Mouse (Mus musculus) cerebral cortex, adult 2 months (tissue): ENCODE data around the gene Mast1.

Source experiments
- WGBS: fragments of 180-500 bp; shearing (Covaris S2); methylation state at CpG from one replicate; pipeline ENCODE4 v1.1.7; 2018; 5-methylcytosine and 5-hydroxymethylcytosine counted together

Gene Mast1

DNA sequence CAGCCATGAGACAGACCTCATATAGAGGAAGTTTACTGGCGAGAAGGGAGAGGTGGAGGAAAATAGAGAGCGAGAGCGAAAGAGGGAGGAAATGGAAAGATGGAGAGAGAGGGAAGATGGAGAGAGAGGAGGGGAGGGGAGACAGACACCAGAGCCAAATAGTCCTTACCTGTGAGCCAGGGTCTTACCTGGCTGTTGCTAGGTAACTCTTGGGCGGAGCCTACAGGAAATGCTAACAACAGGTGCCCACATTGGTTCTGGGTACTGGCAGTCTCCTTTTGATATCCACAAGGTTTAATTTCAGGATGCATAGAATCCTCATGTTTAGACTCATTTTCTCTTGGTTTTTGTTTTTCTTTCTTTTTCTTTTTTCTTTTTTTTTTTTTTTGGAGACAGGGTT is 64.1 kb downstream of the Mast1 start:
- WGBS: 90% methylated on average over 4 of the region's 4 CpGs

DNA sequence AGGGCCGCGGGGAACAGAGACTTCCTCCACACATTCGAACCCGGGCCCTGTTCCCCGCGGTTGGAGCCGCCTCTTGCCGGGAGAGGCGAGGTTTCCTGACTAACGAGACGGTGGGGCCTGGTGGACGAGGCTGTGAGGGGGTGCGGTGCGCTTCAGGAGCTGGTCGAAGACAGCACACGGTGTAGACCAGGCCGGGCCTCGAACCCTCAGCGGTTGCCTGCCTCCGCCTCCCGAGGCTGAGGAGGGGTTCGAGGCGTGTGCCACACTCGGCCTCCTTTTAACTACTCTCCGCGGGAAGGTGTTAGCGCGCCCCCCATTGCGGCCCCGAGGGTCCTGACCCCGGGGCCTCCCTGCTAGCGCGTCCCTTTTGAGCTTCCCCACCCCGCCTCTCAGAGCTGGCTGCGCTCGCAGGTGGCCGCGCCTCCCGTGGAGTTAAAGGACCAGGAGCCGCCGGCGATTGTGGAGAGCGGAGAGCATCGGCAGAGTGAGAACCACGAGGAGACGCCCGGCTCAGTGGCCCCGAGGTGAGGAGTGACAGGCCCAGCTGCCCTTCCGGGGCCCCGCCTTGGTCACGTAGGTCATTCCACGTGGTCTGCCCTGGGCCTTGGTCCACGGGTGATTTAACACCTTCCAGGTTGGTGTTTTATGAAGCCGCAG is 64.7 kb downstream of the Mast1 start:
- WGBS: 5% methylated on average over 54 of the region's 54 CpGs

DNA sequence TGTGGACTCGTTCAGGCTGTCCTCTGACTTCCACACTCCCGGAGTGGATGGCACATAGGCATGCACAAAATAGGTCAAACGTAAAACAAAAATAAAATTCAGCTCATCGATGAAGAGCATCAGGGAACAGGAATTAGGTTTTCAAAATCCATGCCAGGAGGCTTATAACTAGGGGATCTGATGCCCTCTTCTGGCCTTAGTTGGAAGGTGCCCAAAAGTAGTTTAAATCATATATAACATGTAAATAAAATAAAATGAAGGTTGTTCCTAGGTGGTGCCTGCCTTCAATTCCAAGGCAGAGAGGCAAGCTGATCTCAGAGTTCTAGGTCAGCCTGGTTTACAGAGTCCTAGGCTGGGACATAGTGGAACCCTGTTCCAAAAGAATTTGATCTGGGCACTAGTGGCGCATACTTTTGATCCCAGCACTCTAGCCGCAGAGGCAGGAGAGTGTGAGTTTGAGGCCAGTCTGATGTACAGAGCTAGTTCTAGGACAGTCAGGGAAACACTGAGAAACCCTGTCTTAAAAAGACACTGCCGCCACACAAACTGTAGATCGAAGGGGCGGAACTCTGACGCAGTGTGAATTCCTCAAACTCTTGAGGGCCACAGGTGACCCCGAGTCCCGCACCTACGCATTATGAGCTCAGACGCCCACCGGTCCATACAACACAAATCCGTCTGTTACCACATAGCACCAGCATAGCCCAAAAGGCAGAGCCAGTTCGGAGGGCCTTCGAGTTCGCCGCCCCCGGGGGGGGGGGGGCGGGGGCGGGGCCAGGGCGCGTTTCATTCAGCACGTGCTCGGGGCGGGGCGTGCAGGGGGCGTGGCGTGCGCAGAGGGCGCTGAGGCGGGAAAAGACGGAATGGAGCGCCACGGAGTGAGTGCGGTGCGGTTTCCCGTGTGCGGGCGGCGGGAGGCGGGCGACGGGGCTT is 65.5 kb downstream of the Mast1 start, which contains the start of gene Syce2:
Gene Syce2 (plus strand): TSS at position 736 of the 933 bp plus-strand sequence.
- WGBS: 10% methylated on average over 46 of the region's 46 CpGs
